Mouse (Mus musculus) embryo, embryonic 10.5 days (tissue): ENCODE data around the gene Smg5.
"Not testable (repeated sequence)": the region's sequence is repeated elsewhere in the genome, so short reads cannot be mapped to it uniquely, and the experiment has no call there.

Experiments
- DNase-seq: peaks from one replicate; pipeline ENCODE4 v3.0.0-alpha.2; 2015; ENCODE audit warnings: low spot score

Smg5 gene

GRCm38 (mm10) chr3:88336058-88337013 lies at the start of gene Smg5, which contains the start of gene Tmem79:
TSS of gene Smg5 (plus strand) at chr3:88336260.
TSS of gene Tmem79 (minus strand) at chr3:88336148.
- DNase-seq = peak; percentile 97

GRCm38 (mm10) chr3:88287110-88287509 lies 49.0 kb upstream of the Smg5 start, which contains the start of gene Gm38392:
TSS of gene Gm38392 (minus strand) at chr3:88287210.
- DNase-seq = no peak

GRCm38 (mm10) chr3:88288133-88288713 lies 47.8 kb upstream of the Smg5 start:
- DNase-seq = not testable (repeated sequence)

GRCm38 (mm10) chr3:88291970-88292369 lies 44.1 kb upstream of the Smg5 start:
- DNase-seq = peak; percentile 49

- not testable (repeated sequence) for DNase-seq
Observed at GRCm38 (mm10) chr3:88295272-88295671, 40.8 kb upstream of the Smg5 start.

- DNase-seq = no peak
Observed at GRCm38 (mm10) chr3:88296110-88296560, 39.9 kb upstream of the Smg5 start.

GRCm38 (mm10) chr3:88296561-88297318 lies 39.3 kb upstream of the Smg5 start, which contains the start of the genes Tsacc and Cct3:
TSS of gene Tsacc (minus strand) at chr3:88296999.
TSS of gene Cct3 (plus strand) at chr3:88297116.
- peak; percentile 99 for DNase-seq

- DNase-seq = peak; percentile 53
Observed at GRCm38 (mm10) chr3:88297321-88297851, 38.7 kb upstream of the Smg5 start.

- DNase-seq = no peak
Observed at GRCm38 (mm10) chr3:88299172-88299571, 36.9 kb upstream of the Smg5 start.

GRCm38 (mm10) chr3:88324951-88325405 lies 11.1 kb upstream of the Smg5 start, which contains the start of gene Glmp:
TSS of gene Glmp (plus strand) at chr3:88325023.
- peak; percentile 86 for DNase-seq

- DNase-seq = no peak
Observed at GRCm38 (mm10) chr3:88328956-88329355, 7.1 kb upstream of the Smg5 start.

GRCm38 (mm10) chr3:88331282-88331681 lies 4.8 kb upstream of the Smg5 start:
- peak; percentile 73 for DNase-seq

GRCm38 (mm10) chr3:88334029-88334658 lies 1.9 kb upstream of the Smg5 start:
- DNase-seq = no peak

GRCm38 (mm10) chr3:88334902-88335435 lies 1.1 kb upstream of the Smg5 start:
- DNase-seq = peak; percentile 22

GRCm38 (mm10) chr3:88335436-88336053 lies 515 bp upstream of the Smg5 start:
- no peak for DNase-seq

GRCm38 (mm10) chr3:88337367-88338020 lies 1.4 kb downstream of the Smg5 start:
- no peak for DNase-seq

- no peak for DNase-seq
Observed at GRCm38 (mm10) chr3:88338316-88338715, 2.3 kb downstream of the Smg5 start.

- no peak for DNase-seq
Observed at GRCm38 (mm10) chr3:88339006-88339405, 2.9 kb downstream of the Smg5 start.

GRCm38 (mm10) chr3:88350732-88351131 lies 14.7 kb downstream of the Smg5 start:
- no peak for DNase-seq

GRCm38 (mm10) chr3:88352907-88353306 lies 16.8 kb downstream of the Smg5 start:
- no peak for DNase-seq
